Mouse (Mus musculus) embryonic facial prominence, embryonic 10.5 days (tissue): Measurements from ENCODE around the gene Klhl7. TPM values are rescaled to one million over a fixed set of nuclear protein-coding genes. Genes with fewer than 3 reads are reported as not detected.

Experiments
- DNase-seq: peaks from one replicate; pipeline ENCODE4 v3.0.0-alpha.2; 2017; ENCODE audit warnings: low spot score
- H3K27ac ChIP-seq: fragments of 300-500 bp; sonication (generic); replicated peaks from 2 replicates; pipeline ENCODE4 v1.5.1; 2016; ENCODE audit warnings: mild to moderate bottlenecking
- H3K27me3 ChIP-seq: fragments of 300-500 bp; sonication (generic); replicated peaks from 2 replicates; pipeline ENCODE4 v1.6.1; 2016; ENCODE audit warnings: low read depth, mild to moderate bottlenecking; ENCODE audit not compliant: poor library complexity, severe bottlenecking
- H3K36me3 ChIP-seq: fragments of 300-500 bp; sonication (generic); replicated peaks from 2 replicates; pipeline ENCODE4 v1.6.1; 2016; ENCODE audit warnings: mild to moderate bottlenecking, moderate library complexity
- H3K4me1 ChIP-seq: fragments of 300-500 bp; sonication (generic); 2 replicates; pipeline ENCODE4 v1.6.1; 2016
- H3K4me3 ChIP-seq: fragments of 300-500 bp; sonication (generic); 2 replicates; pipeline ENCODE4 v1.5.1; 2016; ENCODE audit warnings: mild to moderate bottlenecking, moderate library complexity
- H3K9me3 ChIP-seq: fragments of 300-500 bp; sonication (generic); 2 replicates; pipeline ENCODE4 v1.6.1; 2016; ENCODE audit warnings: mild to moderate bottlenecking
- whole genome bisulfite sequencing: fragments of 180-500 bp; shearing (Covaris S2); methylation state at CpG from one replicate; pipeline ENCODE4 v1.1.7; 2016; 5-methylcytosine and 5-hydroxymethylcytosine counted together
- polyA plus RNA-seq: library from polyadenylated mRNA; unstranded; fragments of >200 nt; fragmentation: Nextera tagmentation; extraction: Ambion mirVana; gene quantifications from 2 replicates; pipeline ENCODE4 v1.2.1, GENCODE M21; 2016

The Klhl7 gene
- 61.2 and 64.4 TPM in 2 replicates for polyA plus RNA-seq

DNA sequence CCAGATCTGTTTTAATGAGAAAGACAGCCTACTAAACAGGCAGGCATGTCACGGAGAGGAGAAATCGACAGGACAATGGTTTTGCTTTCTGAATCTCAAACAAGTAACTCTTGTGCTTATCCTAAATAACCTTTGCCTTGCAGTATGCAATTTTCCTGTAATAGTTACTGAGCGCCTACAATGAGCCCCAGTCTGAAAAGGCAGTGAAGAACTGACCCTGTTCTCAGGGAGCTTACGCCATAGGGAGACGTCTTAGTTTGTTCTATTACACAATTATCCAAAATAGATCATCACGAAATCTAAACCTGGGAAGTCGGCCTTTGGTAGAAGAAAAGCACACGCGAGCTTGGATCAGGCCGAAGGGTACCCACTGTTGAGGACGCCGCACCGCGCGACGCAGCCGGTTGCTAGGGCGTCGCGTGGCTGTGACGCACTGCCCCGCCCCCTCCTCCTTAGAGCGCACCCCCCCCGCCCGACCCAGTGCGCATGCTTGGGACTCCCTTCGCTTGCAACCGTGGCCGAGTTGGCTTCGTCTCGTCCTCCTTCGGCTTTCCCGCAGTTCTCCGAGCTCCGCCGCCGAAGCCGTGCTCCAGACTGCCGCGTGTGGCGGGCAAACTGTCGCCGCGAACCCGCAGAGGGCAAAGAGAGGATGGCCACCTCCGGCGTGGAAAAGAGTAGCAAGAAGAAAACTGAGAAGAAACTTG, at the start of gene Klhl7:
Gene Klhl7, plus strand, starts transcription at position 500 of the 704 bp plus-strand sequence.
- peak; percentile 95 for DNase-seq
- no peaks in the 10 kb centered on the region for H3K9me3 ChIP-seq
- no peaks in the 10 kb centered on the region for H3K36me3 ChIP-seq
- peak within 1 kb of the TSS; percentile 90 for H3K4me3 ChIP-seq
- WGBS: 2% methylated on average over 47 of the region's 47 CpGs
- H3K27ac ChIP-seq: peak within 1 kb of the TSS; percentile 96
- peaks cover 10% of the 10 kb centered on the region for H3K4me1 ChIP-seq
- H3K27me3 ChIP-seq: no peaks in the 10 kb centered on the region

DNA sequence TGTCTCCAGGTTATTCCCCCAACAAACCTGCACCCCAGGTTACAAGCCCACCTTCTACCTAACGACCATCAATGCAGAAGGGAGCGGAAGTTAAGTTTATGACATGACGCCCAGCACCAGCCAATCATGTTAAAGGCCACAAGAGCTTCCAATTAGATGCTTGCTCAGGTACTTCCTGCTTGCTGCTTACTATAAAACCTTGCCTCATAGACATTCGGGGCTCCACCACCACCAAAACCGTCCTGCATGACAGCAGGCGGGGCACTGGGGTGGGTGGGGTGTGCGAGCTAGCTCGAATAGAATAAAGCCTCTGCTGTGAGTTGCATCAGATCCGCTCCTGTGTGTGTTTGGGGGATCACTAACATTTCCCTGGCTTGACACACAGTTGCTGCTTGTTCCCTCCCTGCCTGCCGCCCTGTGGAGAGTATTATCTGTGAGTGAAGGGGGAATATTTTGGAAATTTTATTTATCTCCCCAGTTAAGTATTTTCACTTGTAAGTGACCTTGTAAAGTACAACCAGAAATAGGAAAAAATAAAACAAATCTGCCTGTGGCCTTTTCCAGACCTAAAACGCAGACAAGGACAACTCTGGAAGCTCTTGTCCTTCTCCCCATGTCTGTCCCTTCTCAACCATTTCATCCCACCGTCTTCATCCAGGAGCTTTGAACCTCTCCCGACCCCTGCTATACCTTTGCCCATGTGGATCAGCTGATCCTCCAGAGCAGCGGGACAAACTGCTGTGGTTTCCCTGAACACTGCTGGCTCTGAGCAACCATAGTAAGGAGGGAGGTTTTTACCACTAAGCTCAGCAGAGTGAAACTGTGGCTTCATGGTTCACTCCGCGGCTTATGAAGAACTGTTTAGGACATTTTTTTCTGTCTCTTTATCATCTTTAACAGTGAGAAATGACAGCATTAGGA, 48.4 kb upstream of the Klhl7 start:
- Histone ChIP-seq H3K4me1 (no peaks in the 10 kb centered on the region), H3K36me3 (no peaks in the 10 kb centered on the region), H3K27ac (no peak overlapping the region), H3K27me3 (no peaks in the 10 kb centered on the region), H3K9me3 (peaks cover 3% of the 10 kb centered on the region; the same call in 1 of the 2 replicates), H3K4me3 (no peak overlapping the region)
- no peak for DNase-seq
- WGBS: 70% methylated on average over 16 of the region's 16 CpGs

DNA sequence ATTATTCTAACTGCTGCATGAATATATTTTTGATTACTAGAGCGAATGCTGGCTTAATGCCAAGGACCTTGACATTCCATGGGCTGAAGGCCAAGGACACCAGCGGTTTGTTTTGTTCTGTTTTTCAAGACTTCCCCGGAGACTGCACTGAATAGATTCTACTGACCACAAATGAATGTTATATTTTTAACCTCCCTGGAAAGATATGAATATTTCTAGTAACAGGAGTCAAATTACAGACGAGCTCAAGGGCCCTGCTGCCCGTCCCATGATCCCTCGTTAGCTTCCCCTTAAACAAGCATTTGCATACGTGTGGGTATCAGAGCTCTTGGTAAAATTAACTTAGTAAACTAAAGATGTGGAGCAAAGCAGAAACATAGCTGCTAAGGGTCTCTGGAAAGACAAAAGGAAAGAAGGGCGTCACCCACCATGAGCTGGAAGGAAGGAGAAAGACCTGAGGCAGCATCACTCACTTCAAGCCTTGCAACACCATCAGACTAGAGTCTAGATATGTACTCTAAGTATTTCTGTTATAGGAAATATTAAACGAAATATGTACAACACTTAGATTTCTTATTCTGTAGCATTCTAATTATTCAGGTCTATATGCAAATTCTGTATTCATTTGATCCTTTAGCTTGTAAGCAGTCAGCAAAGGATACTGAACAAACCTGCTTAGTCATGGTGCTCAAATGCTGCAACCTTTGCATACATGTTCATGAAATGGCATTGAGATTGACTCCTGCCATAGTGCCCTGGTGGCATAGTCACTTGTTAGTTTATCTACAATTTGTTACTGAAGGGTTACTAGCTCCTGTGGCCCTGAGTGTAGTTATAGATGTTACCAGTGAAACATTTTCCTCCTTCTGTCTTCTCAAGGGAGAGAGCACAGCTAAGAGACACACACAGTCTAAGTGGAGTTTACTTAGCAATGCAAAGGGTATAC, 46.9 kb upstream of the Klhl7 start:
- 81% methylated on average over 9 of the region's 9 CpGs for WGBS
- DNase-seq: no peak
- H3K9me3 ChIP-seq: peaks cover 3% of the 10 kb centered on the region; the same call in 1 of the 2 replicates

DNA sequence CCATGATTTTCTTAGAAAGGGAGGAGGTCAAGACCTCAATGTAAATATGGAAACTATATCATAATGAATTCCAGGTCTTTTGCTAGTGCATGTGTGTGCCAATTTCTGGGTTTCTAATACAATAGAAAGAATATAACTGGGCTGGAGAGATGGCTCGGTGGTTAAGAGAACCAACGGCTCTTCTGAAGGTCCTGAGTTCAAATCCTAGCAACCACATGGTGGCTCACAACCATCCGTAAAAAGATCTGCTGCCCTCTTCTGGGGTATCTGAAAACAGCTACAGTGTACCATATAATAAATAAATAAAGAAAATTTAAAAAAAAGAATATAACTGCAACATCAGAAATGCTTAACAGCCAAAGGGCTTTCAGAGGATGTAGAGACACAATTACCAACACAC, 46.0 kb upstream of the Klhl7 start:
- no peaks in the 10 kb centered on the region for H3K36me3 ChIP-seq
- H3K27me3 ChIP-seq: no peaks in the 10 kb centered on the region
- H3K4me1 ChIP-seq: no peaks in the 10 kb centered on the region
- no peak for DNase-seq
- H3K27ac ChIP-seq: no peak overlapping the region
- peaks cover 3% of the 10 kb centered on the region; the same call in 1 of the 2 replicates for H3K9me3 ChIP-seq
- no peak overlapping the region for H3K4me3 ChIP-seq
- 95% methylated on average over 3 of the region's 3 CpGs for WGBS

More for the DNA sequence above, 46.9 kb upstream of the Klhl7 start:
- no peaks in the 10 kb centered on the region for H3K4me1 ChIP-seq
- H3K4me3 ChIP-seq: no peak overlapping the region
- no peaks in the 10 kb centered on the region for H3K36me3 ChIP-seq
- H3K27me3 ChIP-seq: no peaks in the 10 kb centered on the region
- H3K27ac ChIP-seq: no peak overlapping the region

DNA sequence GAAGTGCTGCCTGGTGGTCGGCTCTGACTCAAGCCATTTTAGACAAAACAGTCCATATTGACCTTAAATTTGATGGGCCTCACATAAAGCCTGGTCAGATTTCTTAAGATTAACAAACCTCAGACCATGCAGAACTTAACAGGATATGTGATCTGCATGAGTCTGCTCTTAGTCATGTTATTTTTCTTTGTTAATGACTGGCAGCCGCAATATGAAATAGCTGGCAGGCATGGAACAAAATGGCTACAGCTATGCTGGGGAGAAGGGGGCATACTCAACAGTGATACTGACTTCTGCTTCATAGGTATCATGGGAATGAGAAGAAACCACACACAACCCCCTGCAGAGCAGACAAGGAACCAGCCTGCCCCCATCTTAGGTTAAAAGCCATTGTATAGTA, 43.5 kb upstream of the Klhl7 start:
- Histone ChIP-seq H3K4me1 (no peaks in the 10 kb centered on the region), H3K27ac (no peak overlapping the region)
- WGBS: 88% methylated on average over 2 of the region's 2 CpGs

DNA sequence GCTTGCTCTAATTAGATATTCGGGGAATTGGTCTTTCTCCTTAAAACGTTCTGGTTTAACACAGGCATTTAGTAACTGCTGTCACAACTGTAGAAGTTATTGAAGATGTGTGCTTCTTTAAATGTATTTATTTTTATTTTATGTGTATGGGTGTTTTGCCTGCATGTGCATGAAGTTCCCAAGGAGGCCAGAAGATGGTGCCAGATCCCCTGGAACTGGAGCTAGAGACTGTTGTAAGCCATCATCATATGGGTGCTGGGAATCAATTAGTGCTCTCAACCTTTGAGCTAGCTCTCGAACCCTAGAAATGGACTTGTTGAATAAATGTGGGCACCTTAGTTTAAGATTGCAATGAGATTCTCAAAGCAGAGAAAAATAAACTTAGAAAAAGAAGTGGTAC, 42.8 kb upstream of the Klhl7 start:
- H3K27ac ChIP-seq: no peak overlapping the region

More for the DNA sequence above, 43.5 kb upstream of the Klhl7 start:
- H3K27me3 ChIP-seq: no peaks in the 10 kb centered on the region
- no peaks in the 10 kb centered on the region for H3K36me3 ChIP-seq
- DNase-seq: no peak
- H3K9me3 ChIP-seq: peaks cover 3% of the 10 kb centered on the region; the same call in 1 of the 2 replicates
- no peak overlapping the region for H3K4me3 ChIP-seq

DNA sequence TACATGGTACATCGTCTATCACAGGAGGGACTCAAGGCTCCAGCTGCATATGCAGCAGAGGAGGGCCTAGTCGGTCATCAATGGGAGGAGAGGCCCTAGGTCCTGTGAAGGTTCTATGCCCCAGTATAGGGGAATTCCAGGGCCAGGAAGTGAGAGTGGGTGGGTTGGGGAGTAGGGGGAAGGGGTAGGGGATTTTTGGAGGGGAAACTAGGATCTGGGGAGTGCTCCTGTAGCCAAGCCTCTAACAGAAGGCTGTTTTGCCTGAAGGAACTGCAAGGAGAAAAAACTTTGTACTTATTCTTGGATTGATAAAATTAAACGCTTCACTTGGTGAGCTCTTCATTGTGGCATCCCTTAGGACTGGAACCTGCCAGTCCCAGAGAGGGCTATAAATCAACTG, 39.5 kb upstream of the Klhl7 start:
- Histone ChIP-seq H3K36me3 (no peaks in the 10 kb centered on the region), H3K9me3 (no peaks in the 10 kb centered on the region), H3K27me3 (no peaks in the 10 kb centered on the region), H3K4me1 (no peaks in the 10 kb centered on the region), H3K4me3 (no peak overlapping the region), H3K27ac (no peak overlapping the region)
- 67% methylated on average over 3 of the region's 3 CpGs for WGBS
- DNase-seq: no peak

More for the DNA sequence above, 42.8 kb upstream of the Klhl7 start:
- 72% methylated on average over 3 of the region's 3 CpGs for WGBS
- Histone ChIP-seq H3K4me1 (no peaks in the 10 kb centered on the region), H3K27me3 (no peaks in the 10 kb centered on the region), H3K9me3 (peaks cover 3% of the 10 kb centered on the region; the same call in 1 of the 2 replicates), H3K36me3 (no peaks in the 10 kb centered on the region), H3K4me3 (no peak overlapping the region)
- no peak for DNase-seq

DNA sequence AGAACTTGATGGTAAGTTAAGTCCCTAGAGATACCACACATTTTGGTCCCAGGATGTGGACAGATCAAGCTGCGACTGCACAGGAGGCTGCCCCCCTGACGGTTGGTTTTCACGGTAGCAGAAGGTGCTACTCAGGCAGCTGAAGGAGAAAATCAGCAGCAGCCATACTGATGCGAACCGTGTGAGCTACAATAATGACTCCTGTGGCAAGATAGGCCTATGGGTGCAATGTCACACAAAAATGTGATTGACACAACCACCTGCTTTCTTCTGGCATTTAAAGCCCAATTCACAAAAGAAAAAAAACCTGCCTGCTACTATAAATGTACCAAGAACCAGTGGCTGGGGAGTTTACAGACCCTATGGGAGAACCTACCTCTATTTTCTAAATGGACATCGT, 37.4 kb upstream of the Klhl7 start:
- H3K4me3 ChIP-seq: no peak overlapping the region
- H3K4me1 ChIP-seq: no peaks in the 10 kb centered on the region
- H3K27ac ChIP-seq: no peak overlapping the region
- no peaks in the 10 kb centered on the region for H3K9me3 ChIP-seq
- H3K36me3 ChIP-seq: no peaks in the 10 kb centered on the region
- 87% methylated on average over 6 of the region's 6 CpGs for WGBS
- DNase-seq: no peak
- H3K27me3 ChIP-seq: no peaks in the 10 kb centered on the region

DNA sequence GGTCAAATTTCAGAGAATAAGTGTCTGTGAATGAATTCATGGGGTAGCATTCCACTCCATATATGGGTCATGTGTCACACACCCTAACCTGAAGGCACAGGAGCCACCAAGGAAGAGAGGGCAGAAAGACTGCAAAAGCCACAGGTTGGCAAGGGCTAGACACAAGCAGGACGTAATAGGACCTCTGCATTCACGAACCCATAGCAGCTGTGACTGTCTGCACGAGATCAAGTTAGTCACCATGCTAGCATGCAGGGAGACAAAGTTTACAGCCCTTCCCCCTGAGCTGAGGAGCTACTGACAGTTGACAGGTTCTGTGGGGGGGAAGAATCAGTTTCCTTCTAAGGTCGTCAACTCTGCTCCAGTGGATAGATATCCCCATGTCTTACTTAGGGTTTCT, 36.9 kb upstream of the Klhl7 start:
- no peaks in the 10 kb centered on the region for H3K4me1 ChIP-seq
- 80% methylated on average over 4 of the region's 4 CpGs for WGBS
- no peaks in the 10 kb centered on the region for H3K9me3 ChIP-seq
- no peaks in the 10 kb centered on the region for H3K27me3 ChIP-seq
- DNase-seq: no peak
- H3K4me3 ChIP-seq: no peak overlapping the region
- H3K27ac ChIP-seq: no peak overlapping the region
- H3K36me3 ChIP-seq: no peaks in the 10 kb centered on the region

DNA sequence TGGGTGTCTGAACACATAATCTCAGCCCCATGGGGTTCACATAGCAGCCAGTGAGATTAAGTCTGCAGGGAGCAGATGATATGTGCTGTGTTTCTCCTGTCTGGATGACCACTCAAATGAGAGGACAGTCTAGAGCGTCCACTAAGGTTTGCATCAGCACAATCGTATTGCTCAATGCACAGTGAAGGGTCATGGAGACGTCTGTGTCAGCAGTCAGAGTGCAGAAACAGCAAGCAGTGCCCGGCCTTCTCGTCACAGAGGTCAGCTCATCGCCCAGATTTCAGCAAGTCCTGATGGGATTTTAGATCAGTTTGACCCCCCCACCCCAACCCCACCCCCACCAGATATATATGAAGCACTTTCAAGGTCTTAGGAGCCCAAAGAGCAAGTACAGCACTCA, 31.4 kb upstream of the Klhl7 start:
- 85% methylated on average over 6 of the region's 6 CpGs for WGBS
- no peak overlapping the region for H3K4me3 ChIP-seq

DNA sequence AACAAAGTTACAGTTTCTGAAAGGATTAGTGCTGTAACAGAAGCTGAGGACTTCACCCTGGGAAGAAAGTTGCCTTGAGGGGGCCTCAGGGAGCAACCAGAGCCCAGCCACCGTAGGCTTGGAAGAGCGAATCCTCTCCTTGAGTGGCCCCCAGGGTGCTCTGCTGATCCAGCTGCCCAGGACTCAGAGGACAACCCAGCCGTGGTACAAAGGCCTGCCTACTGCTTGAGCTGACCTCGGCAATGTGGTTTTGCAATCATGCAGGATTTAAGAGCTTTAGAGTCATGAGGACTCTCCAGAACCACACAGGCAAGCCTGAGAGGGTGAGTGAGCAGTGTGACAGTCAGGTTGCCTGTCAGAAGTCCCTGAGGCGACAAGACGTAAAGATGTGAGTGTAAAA, 28.4 kb upstream of the Klhl7 start:
- H3K9me3 ChIP-seq: no peaks in the 10 kb centered on the region
- H3K36me3 ChIP-seq: no peaks in the 10 kb centered on the region
- H3K4me1 ChIP-seq: peaks cover 5% of the 10 kb centered on the region
- no peaks in the 10 kb centered on the region for H3K27me3 ChIP-seq
- 64% methylated on average over 6 of the region's 6 CpGs for WGBS
- H3K27ac ChIP-seq: no peak overlapping the region
- H3K4me3 ChIP-seq: no peak overlapping the region
- no peak for DNase-seq

More for the DNA sequence above, 31.4 kb upstream of the Klhl7 start:
- Histone ChIP-seq H3K36me3 (no peaks in the 10 kb centered on the region), H3K27me3 (no peaks in the 10 kb centered on the region), H3K4me1 (no peaks in the 10 kb centered on the region), H3K27ac (no peak overlapping the region), H3K9me3 (no peaks in the 10 kb centered on the region)
- no peak for DNase-seq
